Mouse (Mus musculus) CH12.LX (cell line): Measurements from ENCODE around the gene Lsm2.

Experiments
- BHLHE40 ChIP-seq: IDR thresholded peaks from 2 replicates; pipeline ENCODE4 v1.6.1; 2011; ENCODE audit warnings: mild to moderate bottlenecking, low read depth, low read length, improper control_type of control experiment
- CTCF ChIP-seq, 2 experiments: IDR thresholded peaks in 1 of 2; conservative IDR thresholded peaks in 1 of 2; 2 replicates each; pipeline ENCODE4 v1.5.1; 2011 to 2012; ENCODE audit warnings: low read depth in 2 of 2, low read length in 2 of 2, improper control_type of control experiment in 1 of 2, inconsistent platforms in 1 of 2, mild to moderate bottlenecking in 1 of 2, moderate library complexity in 1 of 2
- E2F4 ChIP-seq: IDR thresholded peaks from 2 replicates; pipeline ENCODE4 v1.6.1; 2011; ENCODE audit warnings: low read depth, low read length, improper control_type of control experiment; ENCODE audit not compliant: insufficient replicate concordance
- ELF1 ChIP-seq: IDR thresholded peaks from 2 replicates; pipeline ENCODE4 v1.6.1; 2014; ENCODE audit warnings: low read depth, mild to moderate bottlenecking, inconsistent platforms, low read length, improper control_type of control experiment
- GABPA ChIP-seq: IDR thresholded peaks from 2 replicates; pipeline ENCODE4 v1.6.1; 2012; ENCODE audit warnings: low read depth, low read length, improper control_type of control experiment, inconsistent platforms; ENCODE audit not compliant: insufficient replicate concordance
- TBP ChIP-seq: conservative IDR thresholded peaks from 2 replicates; pipeline ENCODE4 v1.6.1; 2011; ENCODE audit warnings: low read depth, low read length, improper control_type of control experiment

- no peak for TF ChIP-seq CTCF (conservative IDR thresholded peaks at IDR 0.05 in 1 of 2, IDR thresholded peaks at IDR 0.05 in 1 of 2; ENCODE audit: low read depth in 2 of 2, low read length in 2 of 2)
- TF ChIP-seq ELF1, result no peak
- TF ChIP-seq E2F4, result no peak
- no peak for TF ChIP-seq BHLHE40
- no peak for TF ChIP-seq TBP
- TF ChIP-seq GABPA, result no peak
These were observed 40.9 kb downstream of the Lsm2 start for GRCm38 (mm10) chr17:35022541-35023060.
